Mouse (Mus musculus): Measurements from ENCODE around the gene Fntb.
A peak's percentile ranks its signal among the peaks of the same experiment; 100 is the strongest.
"Not testable (repeated sequence)": the region's sequence is repeated elsewhere in the genome, so short reads cannot be mapped to it uniquely, and the experiment has no call there.

Gene Fntb

DNA sequence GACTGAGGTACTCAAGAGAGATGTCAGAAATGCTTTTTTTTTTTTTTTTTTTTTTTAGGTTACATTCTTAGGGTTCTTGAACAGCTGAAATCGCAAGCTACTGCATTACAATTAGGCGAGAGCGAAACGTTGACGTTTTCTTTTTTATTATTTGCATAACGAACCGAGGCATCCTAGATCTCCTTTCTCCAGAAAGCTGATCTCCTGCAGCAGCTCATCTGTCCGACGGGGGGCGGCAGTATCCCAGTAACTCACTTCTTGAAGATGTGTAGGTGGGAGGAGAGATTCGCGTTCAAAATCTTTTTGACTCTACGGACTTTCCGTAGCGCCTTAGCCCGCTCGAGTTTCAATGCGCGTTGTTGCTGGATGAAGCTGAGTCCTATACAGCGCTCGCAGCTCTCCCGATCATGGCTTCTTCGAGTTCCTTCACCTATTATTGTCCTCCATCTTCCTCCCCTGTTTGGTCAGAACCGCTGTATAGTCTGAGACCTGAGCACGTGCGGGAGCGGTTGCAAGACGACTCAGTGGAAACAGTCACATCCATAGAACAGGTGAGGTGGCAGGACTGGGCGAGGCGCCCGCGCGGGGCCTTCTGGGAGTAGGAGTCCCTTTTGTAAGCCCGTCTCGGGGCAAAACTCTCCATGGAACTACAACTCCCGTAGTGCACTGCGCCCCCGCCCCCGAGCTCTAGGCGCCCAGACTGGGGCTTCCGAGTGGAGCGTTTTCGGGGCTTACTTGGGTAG is 71.9 kb downstream of the Fntb start:
- DNase-seq (ENCODE audit: low spot score in 2 of 2): peak; percentile 96 to 97

DNA sequence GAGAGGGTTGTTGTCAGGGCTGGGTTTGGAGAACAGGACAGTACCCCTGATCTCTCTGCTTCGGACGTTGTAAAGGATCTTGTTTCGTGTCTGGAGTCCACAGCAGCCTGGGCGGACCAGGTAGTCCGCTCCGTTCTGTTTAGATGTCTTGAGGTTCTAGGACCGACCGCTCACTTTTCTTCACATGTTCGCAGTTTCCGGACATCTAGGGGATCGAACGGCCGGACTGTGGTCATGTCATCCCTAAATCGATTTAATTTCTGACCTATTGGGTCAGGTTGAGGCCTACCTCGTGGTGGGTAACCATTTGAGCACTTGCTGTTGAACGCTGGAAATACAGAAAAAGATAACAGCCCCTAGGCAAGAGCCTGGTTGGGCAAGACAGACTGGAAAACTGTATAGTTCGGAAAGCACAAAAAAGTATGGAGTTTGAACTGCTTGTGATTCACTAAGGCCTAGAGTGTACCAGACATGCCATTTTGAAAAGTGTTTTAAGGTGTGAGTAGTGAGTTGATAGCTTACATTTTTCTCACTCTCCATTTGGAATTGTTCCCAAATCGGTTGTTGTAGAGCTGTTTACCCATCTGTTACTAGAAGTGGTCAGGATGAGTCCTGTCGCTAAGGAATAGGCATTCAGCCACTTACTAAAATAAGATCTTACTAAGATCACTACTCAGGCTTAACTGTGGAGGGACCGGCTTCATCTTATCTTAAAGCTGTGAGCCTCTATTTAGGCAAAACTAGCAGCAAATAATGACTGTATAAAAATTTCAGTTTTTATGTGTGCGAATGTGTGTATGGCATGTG is 72.7 kb downstream of the Fntb start:
- DNase-seq (ENCODE audit: low spot score in 2 of 2): no peak

DNA sequence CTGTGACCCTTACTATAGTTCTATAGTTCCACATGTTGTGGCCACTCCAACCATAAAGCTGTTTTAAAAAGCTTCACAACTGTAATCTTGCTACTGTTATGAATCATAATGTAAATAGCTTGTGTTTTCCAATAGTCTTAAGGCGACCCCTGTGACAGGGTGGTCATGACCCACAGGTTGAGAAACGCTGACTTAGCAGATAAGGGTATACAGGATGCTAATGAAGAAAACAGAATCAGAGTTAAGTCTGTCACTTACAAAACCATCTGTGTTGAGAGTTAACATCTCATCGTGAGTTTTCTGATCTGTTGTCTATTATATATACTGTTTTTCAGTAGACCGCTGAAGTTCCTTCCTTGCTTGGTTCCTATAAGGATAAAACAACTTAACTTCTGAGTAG is 73.9 kb downstream of the Fntb start:
- DNase-seq (ENCODE audit: low spot score in 2 of 2): no peak

DNA sequence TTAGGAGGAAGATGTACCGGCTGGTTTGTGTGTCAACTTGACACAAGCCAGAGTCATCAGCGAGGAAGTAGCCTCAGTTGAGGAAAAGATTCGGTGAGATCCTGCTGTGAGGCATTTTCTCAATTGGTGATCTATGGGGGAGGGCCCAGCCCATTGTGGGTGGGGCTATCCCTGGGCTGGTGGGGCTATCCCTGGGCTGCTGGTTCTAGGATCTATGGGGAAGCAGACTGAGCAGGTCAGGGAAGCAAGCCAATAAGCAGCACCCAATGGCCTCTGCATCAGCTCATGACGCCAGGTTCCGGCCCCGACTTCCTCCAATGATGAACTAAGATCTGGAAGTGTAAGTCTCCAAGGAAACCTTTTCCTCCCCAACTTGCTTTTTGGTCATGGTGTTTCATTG is 74.7 kb downstream of the Fntb start:
- DNase-seq (ENCODE audit: low spot score in 2 of 2): no peak

DNA sequence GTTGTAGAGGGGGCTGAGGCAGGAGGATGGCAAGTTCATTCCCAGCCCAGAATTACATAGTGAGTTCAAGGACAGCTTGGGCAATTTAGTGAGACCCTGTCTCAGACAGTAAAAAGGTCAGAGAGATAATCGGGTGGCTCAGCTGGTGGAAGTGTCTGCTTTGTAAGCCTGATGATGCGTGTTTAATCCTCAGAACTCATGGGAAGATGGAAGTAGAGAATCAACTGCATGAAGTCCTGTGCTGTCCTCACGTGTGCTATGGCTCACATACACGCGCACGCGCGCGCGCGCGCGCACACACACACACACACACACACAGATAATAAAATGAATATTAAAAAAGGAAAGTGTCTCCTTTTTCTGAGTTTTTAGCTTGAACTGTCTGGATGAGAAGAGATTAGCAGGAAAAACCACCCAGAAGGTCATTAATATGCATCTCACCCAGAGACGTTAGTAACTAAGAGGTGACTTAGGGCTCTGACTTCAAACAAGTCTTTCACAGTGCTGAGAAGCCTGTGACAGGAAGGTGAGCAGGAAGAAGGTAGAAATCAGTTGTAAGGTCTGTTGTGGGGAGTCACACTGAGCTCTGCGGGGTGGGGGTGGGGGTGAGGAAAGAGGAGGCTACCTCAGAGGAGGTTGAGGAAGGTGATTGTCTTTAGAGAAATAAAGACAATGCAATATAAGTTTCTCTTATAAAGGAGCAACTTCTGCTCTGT is 79.1 kb downstream of the Fntb start:
- DNase-seq (ENCODE audit: low spot score in 2 of 2): no peak

DNA sequence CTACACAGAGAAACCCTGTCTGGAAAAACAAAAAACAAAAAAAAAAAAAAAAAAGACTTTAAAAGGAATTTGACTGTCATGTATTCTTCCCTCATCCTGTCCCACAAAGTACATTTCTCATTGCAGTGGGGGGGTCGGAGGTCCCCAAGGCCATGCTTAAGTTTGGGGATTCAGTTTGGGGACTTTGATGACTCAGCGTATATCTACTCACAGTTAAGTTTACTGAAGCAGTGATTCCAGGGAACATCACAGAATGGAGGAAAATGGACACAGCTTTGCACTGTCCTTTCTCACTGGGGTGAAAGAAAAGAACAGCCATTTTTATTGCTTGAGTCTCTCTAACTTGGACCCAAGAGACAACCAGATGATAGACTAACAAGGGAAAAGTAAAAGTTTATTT is 87.0 kb downstream of the Fntb start:
- DNase-seq (ENCODE audit: low spot score in 2 of 2): no peak

DNA sequence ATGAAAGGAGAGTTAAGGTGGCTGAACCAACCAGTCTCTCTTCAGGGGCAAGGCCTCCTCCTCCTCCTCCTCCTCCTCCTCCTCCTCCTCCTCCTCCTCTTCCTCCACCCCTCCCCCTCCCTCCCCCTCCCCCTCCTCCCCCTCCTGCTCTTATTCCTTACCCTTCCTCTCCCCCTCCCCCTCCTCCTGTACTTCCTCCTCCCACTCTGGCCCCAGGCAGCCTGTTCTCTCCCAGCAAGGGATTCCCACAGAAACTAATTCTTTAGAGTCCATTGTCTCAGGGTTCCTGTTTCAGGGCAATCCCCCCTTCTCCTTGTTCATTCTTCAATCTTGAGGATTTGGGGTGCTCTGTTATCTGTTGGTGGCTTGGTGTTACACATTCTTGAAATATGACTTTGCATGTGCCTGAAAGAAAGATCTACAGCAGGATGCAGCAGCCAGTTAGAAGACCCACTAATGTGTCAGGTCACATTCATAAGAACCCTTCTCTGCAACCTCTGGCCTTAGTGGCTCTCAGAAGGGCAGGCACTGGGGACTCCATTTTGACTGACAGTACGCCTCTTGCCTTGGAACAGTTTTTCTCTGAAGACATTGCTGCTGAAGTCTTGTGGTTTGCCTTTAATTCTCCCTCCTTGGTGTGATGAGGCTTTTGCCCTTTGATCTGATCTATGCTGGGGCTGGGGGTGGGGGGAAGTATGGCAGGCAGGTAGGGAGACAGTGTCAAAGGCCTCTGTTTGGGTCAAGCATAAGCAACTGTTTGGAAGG is 88.2 kb downstream of the Fntb start:
- no peak for DNase-seq (ENCODE audit: low spot score in 2 of 2)

DNA sequence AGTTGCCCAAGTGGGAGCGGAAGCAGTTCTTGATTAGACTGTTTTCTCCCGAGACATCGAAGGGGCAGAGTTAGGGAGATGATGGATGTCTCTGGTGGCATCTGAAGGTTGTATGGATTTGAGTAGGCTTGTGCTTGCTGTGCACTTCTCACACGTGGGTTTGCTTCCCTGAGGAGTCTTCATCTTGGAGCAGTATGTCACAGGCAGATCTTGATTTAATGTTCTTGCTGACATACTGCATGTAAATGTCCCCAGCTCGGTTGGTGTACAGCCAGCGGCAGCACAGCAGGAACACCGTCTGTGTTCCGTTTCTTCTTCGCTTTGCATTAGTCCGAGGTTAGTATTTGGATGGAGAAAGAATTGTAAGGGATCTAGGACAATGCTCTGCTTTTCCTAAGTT is 91.7 kb downstream of the Fntb start:
- DNase-seq (ENCODE audit: low spot score in 2 of 2): no peak

DNA sequence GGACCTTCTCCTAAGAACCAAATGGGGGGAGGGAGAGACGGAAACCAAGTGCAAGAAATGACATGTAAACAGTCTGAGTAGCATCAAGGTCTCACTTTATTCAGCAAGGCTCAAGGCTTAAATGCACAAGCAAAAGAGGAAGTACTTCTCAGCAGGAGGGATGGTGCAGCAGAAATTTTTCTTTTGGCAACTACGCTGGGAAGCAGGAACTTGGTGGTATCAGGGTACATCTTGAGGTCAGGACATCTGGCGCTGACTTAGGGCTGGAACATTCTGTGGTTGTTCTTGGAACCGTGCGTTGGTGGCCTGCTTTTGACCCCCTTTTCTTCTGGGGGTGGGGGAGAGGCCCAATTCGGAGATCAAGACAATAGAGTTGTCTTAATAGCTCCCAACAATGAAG is 93.4 kb downstream of the Fntb start:
- DNase-seq (ENCODE audit: low spot score in 2 of 2): not testable (repeated sequence)

DNA sequence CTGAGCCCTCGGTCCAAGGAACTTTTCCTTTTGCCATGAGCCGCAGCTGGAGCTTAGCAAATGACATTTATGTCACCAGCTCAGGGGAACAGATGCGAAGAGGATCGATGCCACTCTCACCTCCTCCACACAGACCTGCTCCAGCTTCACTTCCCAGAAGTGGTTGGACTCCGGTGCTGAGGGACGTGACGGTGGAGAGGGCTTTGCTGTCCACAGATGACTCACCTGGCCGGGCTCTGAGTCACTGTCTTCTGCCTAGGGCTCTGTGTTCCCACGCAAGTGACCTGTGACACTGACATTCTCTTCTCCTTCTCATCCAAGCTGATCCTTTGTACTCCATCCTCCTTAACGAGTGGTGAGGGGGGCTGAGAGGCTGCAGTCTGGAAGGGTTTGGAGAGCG is 98.3 kb downstream of the Fntb start:
- DNase-seq (ENCODE audit: low spot score in 2 of 2): no peak

DNA sequence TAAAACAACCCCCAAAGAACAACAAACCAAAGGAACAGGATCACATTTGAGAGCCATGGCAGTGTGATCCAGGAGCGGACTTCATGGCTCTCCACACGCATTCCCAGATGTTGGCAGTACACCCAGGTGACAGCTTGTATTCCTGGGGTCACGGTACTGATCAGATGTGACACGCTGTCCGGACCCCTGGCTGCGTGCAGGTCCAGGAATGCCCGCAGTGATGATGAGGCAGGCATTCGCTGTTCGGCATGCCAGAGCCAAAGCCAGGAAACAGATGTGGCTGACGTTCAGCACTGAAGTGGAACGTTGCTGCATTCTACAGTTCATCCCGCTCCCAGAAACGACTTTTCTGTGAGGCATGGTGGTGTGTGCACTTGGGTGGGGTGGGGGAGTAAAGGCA is 99.9 kb downstream of the Fntb start:
- DNase-seq (ENCODE audit: low spot score in 2 of 2): no peak

DNA sequence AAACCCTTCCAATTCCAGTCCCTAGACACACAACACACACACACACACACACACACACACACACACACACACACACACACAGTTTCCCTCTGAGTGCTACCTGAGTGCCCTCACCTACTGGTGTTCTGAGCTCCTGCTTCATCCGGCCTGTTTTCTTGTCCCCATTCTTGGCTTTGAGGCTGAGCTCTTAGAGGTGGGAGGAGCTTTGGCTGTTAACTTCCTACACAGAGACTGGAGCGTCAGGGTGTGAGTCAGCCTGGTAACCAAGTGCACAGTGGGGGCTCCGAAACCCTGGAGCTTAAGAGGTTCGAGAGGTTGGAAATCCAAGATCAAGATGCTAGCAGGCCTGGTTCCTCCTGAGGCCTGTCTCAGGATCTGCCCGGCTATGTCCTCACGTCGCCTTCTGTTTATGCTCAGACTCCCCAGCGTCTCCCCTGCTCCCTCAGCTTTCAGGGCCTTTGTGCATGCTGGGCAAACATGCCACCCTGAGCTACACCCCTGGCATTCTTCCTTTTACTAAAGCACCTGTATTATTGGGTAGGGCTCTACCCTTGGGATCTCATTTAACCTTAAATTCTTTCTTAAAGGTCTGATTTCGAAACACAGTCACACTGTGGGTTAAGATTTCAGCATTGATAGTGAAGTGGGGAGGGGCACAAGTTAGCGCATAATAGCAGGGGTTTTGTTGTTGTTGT is 102.3 kb downstream of the Fntb start:
- DNase-seq (ENCODE audit: low spot score in 2 of 2): peak in 1 of 2 experiments; percentile 12

DNA sequence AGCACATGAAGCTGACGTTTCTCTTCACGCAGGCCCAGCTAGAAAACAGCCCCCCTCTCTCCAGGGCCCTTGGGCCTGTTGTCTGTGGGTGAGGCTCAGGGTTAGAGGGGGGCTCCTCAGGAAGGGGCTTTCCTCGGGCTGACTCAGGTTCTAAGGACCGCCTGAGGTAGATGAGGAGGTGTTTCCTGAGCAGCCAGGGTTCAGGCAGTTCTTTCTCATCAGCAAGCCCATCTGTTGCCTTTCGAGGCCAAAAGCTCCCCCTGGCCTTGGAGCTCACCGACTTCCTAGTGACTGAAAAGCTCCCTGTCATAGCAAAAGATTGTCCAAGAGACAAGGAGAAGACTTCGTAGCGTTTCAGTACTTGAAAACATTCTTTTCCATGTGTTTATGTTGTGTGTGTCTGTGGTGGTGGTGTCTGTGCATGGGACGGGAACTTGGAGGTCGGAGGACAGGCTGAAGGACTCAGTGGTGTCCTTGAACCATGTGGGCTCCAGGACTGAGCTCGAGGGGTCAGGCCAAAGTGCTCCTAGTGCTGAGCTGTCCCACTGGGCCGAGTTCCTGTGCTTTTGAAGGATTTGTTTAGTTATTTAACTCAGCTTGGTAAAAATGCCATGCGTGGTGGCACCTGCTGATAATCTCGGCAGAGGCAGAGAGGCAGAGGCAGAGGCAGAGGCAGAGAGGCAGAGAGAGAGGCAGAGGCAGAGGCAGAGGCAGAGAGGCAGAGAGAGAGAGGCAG is 103.2 kb downstream of the Fntb start:
- no peak for DNase-seq (ENCODE audit: low spot score in 2 of 2)

DNA sequence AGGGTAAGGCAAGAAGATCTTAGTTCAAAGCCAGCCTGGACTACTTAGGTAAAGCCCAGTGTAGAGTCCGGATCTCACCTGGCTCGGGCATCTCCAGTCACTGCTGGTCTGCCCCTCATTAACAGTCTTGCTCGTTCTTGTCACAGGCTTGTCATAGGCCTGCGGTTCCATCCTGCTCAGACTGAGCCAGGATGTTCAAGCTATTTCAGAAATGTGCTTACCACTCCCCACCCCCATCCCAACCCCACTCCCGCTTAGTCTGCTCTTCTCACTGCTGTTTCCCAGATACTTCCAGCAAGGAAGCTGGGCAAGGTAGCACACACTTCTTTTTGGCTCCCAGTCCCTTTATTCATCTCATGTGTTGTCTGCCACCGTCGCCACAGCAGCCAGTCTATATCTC is 104.2 kb downstream of the Fntb start:
- DNase-seq (ENCODE audit: low spot score in 2 of 2): no peak

DNA sequence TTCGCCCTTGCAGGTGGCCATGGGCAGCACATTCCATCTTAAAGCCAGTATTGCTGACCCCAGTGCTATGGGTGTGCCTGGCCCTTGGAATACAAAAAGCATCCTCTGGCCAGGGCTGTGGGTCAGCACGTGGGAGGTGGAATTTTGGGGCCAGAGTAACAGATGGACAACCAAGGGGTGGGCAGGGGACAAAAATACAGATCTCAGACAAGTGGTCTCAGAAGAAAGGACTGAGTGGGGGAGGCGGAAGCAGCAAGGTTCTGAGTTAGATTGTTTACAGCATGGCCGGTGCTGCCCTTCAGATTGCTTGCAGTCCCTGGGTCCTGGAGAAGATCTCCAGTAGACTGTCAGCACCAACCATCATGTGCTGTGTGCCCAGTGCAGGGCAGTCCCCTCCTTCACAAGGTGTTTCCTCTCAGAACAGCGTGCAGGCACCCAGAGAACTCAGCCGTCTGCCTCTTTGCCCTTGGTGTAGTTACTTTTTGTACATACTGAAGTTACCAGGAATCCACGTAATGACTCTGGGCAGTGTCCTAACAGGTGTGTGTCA is 107.5 kb downstream of the Fntb start:
- no peak for DNase-seq (ENCODE audit: low spot score in 2 of 2)

DNA sequence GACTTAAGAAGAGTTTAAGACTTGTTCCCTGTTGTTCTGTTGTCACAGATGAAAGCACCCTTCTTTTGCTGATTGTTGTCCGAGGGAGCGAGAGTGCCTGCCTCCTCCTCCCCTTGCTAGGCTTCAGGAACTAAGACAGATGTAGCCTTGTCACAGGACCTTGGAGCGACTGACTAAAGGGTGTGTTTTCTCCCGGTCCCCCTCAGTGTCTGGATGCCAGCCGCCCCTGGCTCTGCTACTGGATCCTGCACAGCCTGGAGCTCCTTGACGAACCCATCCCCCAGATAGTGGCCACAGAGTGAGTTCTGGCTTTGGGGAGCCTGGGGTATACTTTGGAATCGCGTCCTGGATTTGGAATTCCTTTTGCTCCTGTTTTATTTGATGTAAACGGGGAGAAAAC is 109.4 kb downstream of the Fntb start:
- no peak for DNase-seq (ENCODE audit: low spot score in 2 of 2)

DNA sequence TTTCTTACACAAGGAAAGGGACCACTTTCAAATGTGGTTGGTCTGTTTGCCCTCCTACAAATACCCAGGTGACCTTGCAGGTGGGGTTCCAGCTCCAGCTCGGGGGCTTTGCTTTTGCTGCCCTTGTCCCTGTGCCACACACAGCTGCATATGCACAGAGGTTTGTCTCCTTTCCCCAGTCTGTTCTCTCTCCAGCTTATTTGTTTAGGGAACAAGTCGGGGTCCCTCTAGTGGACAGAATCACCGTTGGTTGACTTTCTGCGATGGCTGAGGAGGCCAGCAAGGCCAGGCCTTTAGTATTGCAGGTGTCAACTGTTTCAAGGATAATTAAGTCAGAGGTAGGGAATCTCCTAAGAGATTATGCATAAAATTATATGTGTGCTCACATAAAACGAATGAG is 113.9 kb downstream of the Fntb start:
- DNase-seq (ENCODE audit: low spot score in 2 of 2): peak; percentile 26 to 27

DNA sequence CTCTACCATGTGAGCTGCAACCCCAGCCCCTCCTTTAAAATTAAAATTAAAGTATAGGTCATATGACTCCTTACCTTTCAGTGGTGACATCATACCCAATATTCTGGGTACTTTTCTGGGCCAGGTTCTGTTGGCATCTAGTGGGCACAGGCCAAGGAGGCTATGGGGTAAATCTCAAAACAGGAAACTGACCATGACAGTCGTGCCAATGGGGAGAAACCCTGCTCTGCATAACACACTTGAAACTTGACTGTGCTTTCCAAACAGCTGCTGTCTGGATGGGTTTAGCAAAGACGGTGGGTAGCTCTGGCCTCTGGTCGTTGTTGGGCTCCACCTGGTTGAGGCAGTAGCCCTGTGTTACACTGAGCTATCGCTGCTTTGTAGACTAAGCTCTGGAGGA is 114.7 kb downstream of the Fntb start:
- no peak for DNase-seq (ENCODE audit: low spot score in 2 of 2)

DNA sequence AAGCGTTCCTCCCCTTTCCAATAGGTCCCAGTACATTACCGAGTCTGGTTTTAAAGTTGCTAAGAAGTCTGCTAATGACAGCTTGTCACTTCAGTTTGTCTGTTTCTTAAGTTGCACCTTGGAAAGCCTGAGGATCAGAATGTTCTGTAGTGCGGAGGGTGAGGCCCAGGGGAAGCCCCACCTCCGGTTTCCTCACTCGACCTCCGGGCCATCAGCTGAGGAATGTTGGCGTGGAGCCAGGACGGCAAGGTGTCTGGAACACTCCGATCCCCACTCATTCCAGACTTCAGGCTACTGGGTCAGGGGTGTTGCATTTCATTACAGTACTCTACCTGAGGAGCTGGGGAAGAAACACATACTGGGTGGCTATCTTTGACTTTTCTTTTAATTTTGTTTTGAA is 118.4 kb downstream of the Fntb start:
- peak; percentile 24 to 60 for DNase-seq (ENCODE audit: low spot score in 2 of 2)

DNA sequence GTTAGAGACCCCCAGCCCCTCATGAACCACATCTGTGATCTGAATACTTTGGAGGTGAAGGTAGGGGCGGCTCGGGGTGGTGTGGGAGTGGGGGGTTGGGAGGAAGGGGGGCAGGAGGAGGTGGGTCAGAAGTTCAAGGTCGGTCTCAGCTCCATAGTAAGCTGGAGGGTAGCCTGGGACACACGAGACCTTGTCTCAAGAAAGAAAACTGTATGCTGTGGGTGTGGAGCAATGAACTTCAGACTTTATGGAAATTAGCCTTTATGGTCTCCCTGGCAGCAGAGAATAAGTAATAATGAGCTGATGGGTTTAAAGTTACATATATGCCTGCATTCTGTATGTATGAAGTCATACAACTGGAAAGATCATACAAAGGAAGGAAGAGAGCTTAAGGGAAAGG is 119.7 kb downstream of the Fntb start:
- DNase-seq (ENCODE audit: low spot score in 2 of 2): no peak
